Mouse (Mus musculus): ENCODE results near the gene Cecr2. TPM values are rescaled to one million over a fixed set of nuclear protein-coding genes. Genes with fewer than 3 reads are reported as not detected.
A peak's percentile ranks its signal among the peaks of the same experiment; 100 is the strongest.
"Not testable (repeated sequence)": the region's sequence is repeated elsewhere in the genome, so short reads cannot be mapped to it uniquely, and the experiment has no call there.

The Cecr2 gene
- total and polyA plus RNA-seq, 2 experiments, result 5.1 to 9.3 TPM

- Histone ChIP-seq H3K9ac (ENCODE audit: low read depth, low read length) (no peak overlapping the region), H3K27ac (replicated peaks; ENCODE audit: insufficient read depth, low read depth, low read length) (no peak overlapping the region), H3K4me3 (ENCODE audit: insufficient read depth, low read depth, low read length) (no peak overlapping the region), H3K36me3 (ENCODE audit: control insufficient read depth, insufficient read depth, low read length) (peaks cover 76% of the 10 kb centered on the region), H3K27me3 (ENCODE audit: control insufficient read depth, insufficient read depth, low read length) (no peaks in the 10 kb centered on the region), H3K4me1 (ENCODE audit: control insufficient read depth, insufficient read depth, low read length) (no peaks in the 10 kb centered on the region), H3K79me2 (ENCODE audit: control insufficient read depth, insufficient read depth, low read length) (no peaks in the 10 kb centered on the region; the same call in 1 of the 2 replicates)
- 84% methylated on average over 4 of the region's 4 CpGs for whole genome bisulfite sequencing
- no peak for DNase-seq (ENCODE audit: extremely low read depth, low read depth, low spot score)
- TF ChIP-seq CTCF (IDR thresholded peaks at IDR 0.05; ENCODE audit: low read depth, low read length) (no peak), POLR2A (IDR thresholded peaks at IDR 0.05; ENCODE audit: extremely low read depth, insufficient read depth, low read length) (no peak)
These were observed 132.7 kb downstream of the Cecr2 start for GRCm38 (mm10) chr6:120798905-120799304.

- Histone ChIP-seq H3K27ac (replicated peaks; ENCODE audit: insufficient read depth, low read depth, low read length) (no peak overlapping the region), H3K4me1 (ENCODE audit: control insufficient read depth, insufficient read depth, low read length) (no peaks in the 10 kb centered on the region), H3K4me3 (ENCODE audit: insufficient read depth, low read depth, low read length) (no peak overlapping the region), H3K9ac (ENCODE audit: low read depth, low read length) (no peak overlapping the region), H3K79me2 (ENCODE audit: control insufficient read depth, insufficient read depth, low read length) (no peaks in the 10 kb centered on the region; the same call in 1 of the 2 replicates), H3K36me3 (ENCODE audit: control insufficient read depth, insufficient read depth, low read length) (peaks cover 74% of the 10 kb centered on the region), H3K27me3 (ENCODE audit: control insufficient read depth, insufficient read depth, low read length) (no peaks in the 10 kb centered on the region)
- no peak for TF ChIP-seq POLR2A (IDR thresholded peaks at IDR 0.05; ENCODE audit: extremely low read depth, insufficient read depth, low read length)
- TF ChIP-seq CTCF (IDR thresholded peaks at IDR 0.05; ENCODE audit: low read depth, low read length), result no peak
- DNase-seq (ENCODE audit: extremely low read depth, low read depth, low spot score), result no peak
- 66% methylated on average over 4 of the region's 4 CpGs for WGBS
These were observed 133.4 kb downstream of the Cecr2 start for GRCm38 (mm10) chr6:120799581-120800041.

- no peak for TF ChIP-seq POLR2A (IDR thresholded peaks at IDR 0.05; ENCODE audit: extremely low read depth, insufficient read depth, low read length)
- TF ChIP-seq CTCF (IDR thresholded peaks at IDR 0.05; ENCODE audit: low read depth, low read length), result no peak
- H3K27ac ChIP-seq (replicated peaks; ENCODE audit: insufficient read depth, low read depth, low read length), result peak overlapping the region; percentile 84
- peaks cover 15% of the 10 kb centered on the region for H3K4me1 ChIP-seq (ENCODE audit: control insufficient read depth, insufficient read depth, low read length)
- H3K27me3 ChIP-seq (ENCODE audit: control insufficient read depth, insufficient read depth, low read length), result no peaks in the 10 kb centered on the region
- 19% methylated on average over 5 of the region's 5 CpGs for WGBS
- peaks cover 6% of the 10 kb centered on the region; the same call in 1 of the 2 replicates for H3K79me2 ChIP-seq (ENCODE audit: control insufficient read depth, insufficient read depth, low read length)
- peaks cover 51% of the 10 kb centered on the region for H3K36me3 ChIP-seq (ENCODE audit: control insufficient read depth, insufficient read depth, low read length)
- DNase-seq (ENCODE audit: extremely low read depth, low read depth, low spot score), result peak; percentile 80
- no peak overlapping the region for H3K9ac ChIP-seq (ENCODE audit: low read depth, low read length)
- no peak overlapping the region for H3K4me3 ChIP-seq (ENCODE audit: insufficient read depth, low read depth, low read length)
These were observed 141.0 kb downstream of the Cecr2 start for GRCm38 (mm10) chr6:120806999-120807737.

GRCm38 (mm10) chr6:120807738-120808081, 141.5 kb downstream of the Cecr2 start:
- 26% methylated on average over 4 of the region's 4 CpGs for WGBS
- H3K36me3 ChIP-seq (ENCODE audit: control insufficient read depth, insufficient read depth, low read length), result peaks cover 45% of the 10 kb centered on the region

GRCm38 (mm10) chr6:120811999-120812398, 145.8 kb downstream of the Cecr2 start:
- not testable (repeated sequence) for H3K27me3 ChIP-seq (ENCODE audit: control insufficient read depth, insufficient read depth, low read length); H3K4me3 ChIP-seq (ENCODE audit: insufficient read depth, low read depth, low read length); H3K27ac ChIP-seq (replicated peaks; ENCODE audit: insufficient read depth, low read depth, low read length); H3K79me2 ChIP-seq (ENCODE audit: control insufficient read depth, insufficient read depth, low read length); DNase-seq (ENCODE audit: extremely low read depth, low read depth, low spot score); H3K9ac ChIP-seq (ENCODE audit: low read depth, low read length)
- Histone ChIP-seq H3K4me1 (ENCODE audit: control insufficient read depth, insufficient read depth, low read length) (peaks cover 14% of the 10 kb centered on the region), H3K36me3 (ENCODE audit: control insufficient read depth, insufficient read depth, low read length) (peaks cover 12% of the 10 kb centered on the region)
- WGBS, result 97% methylated on average over 9 of the region's 10 CpGs

More at GRCm38 (mm10) chr6:120807738-120808081, 141.5 kb downstream of the Cecr2 start:
- Histone ChIP-seq H3K27ac (replicated peaks; ENCODE audit: insufficient read depth, low read depth, low read length) (peak overlapping the region; percentile 62), H3K9ac (ENCODE audit: low read depth, low read length) (no peak overlapping the region), H3K4me3 (ENCODE audit: insufficient read depth, low read depth, low read length) (no peak overlapping the region), H3K4me1 (ENCODE audit: control insufficient read depth, insufficient read depth, low read length) (peaks cover 15% of the 10 kb centered on the region), H3K79me2 (ENCODE audit: control insufficient read depth, insufficient read depth, low read length) (peaks cover 6% of the 10 kb centered on the region; the same call in 1 of the 2 replicates), H3K27me3 (ENCODE audit: control insufficient read depth, insufficient read depth, low read length) (no peaks in the 10 kb centered on the region)
- DNase-seq (ENCODE audit: extremely low read depth, low read depth, low spot score), result peak; percentile 78
- TF ChIP-seq CTCF (IDR thresholded peaks at IDR 0.05; ENCODE audit: low read depth, low read length) (no peak), POLR2A (IDR thresholded peaks at IDR 0.05; ENCODE audit: extremely low read depth, insufficient read depth, low read length) (no peak)

GRCm38 (mm10) chr6:120819294-120819693, 153.1 kb downstream of the Cecr2 start:
- TF ChIP-seq POLR2A (IDR thresholded peaks at IDR 0.05; ENCODE audit: extremely low read depth, insufficient read depth, low read length), result no peak
- TF ChIP-seq CTCF (IDR thresholded peaks at IDR 0.05; ENCODE audit: low read depth, low read length), result no peak
- Histone ChIP-seq H3K4me1 (ENCODE audit: control insufficient read depth, insufficient read depth, low read length) (peaks cover 8% of the 10 kb centered on the region), H3K27ac (replicated peaks; ENCODE audit: insufficient read depth, low read depth, low read length) (no peak overlapping the region), H3K9ac (ENCODE audit: low read depth, low read length) (no peak overlapping the region), H3K27me3 (ENCODE audit: control insufficient read depth, insufficient read depth, low read length) (no peaks in the 10 kb centered on the region), H3K79me2 (ENCODE audit: control insufficient read depth, insufficient read depth, low read length) (peaks cover 15% of the 10 kb centered on the region; the same call in 1 of the 2 replicates), H3K4me3 (ENCODE audit: insufficient read depth, low read depth, low read length) (no peak overlapping the region), H3K36me3 (ENCODE audit: control insufficient read depth, insufficient read depth, low read length) (peaks cover 13% of the 10 kb centered on the region; the same call in 1 of the 2 replicates)
- 96% methylated on average over 2 of the region's 2 CpGs for WGBS
- no peak for DNase-seq (ENCODE audit: extremely low read depth, low read depth, low spot score)
